Mouse (Mus musculus): ENCODE data around the gene Tmem97. TPM values are rescaled to one million over a fixed set of nuclear protein-coding genes. Genes with fewer than 3 reads are reported as not detected.
A peak's percentile ranks its signal among the peaks of the same experiment; 100 is the strongest.

The Tmem97 gene
- polyA plus RNA-seq, 1 experiment from 2014 or later, result 66.7 TPM

DNA sequence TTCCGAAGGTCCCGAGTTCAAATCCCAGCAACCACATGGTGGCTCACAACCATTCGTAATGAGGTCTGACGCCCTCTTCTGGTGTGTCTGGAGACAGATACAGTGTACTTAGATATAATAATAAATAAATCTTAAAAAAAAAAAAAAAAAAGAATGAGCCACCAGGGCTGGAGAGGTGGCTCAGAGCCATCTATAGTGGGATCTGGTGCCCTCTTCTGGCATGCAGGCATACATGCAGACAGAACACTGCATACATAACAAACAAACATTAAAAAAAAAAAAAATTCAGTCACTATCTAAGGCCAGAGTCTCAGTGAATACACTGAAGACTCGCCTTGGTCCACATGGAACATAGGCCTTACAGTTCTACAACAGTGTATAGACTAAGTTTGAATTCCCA, 41.4 kb downstream of the Tmem97 start:
- peaks cover 42% of the 10 kb centered on the region for H3K36me3 ChIP-seq
- H3K27ac ChIP-seq, result no peak overlapping the region
- H3K9ac ChIP-seq, result no peak overlapping the region
- H3K9me3 ChIP-seq, result no peaks in the 10 kb centered on the region
- 79% methylated on average over 5 of the region's 5 CpGs for WGBS
- H3K4me1 ChIP-seq, result peaks cover 19% of the 10 kb centered on the region
- ATAC-seq (ENCODE audit: insufficient number of reproducible peaks, insufficient read depth, low FRiP score, low TSS enrichment, low read depth), result no peak
- no peaks in the 10 kb centered on the region for H3K27me3 ChIP-seq
- H3K4me2 ChIP-seq, result no peak overlapping the region
- no peak overlapping the region for H3K4me3 ChIP-seq

DNA sequence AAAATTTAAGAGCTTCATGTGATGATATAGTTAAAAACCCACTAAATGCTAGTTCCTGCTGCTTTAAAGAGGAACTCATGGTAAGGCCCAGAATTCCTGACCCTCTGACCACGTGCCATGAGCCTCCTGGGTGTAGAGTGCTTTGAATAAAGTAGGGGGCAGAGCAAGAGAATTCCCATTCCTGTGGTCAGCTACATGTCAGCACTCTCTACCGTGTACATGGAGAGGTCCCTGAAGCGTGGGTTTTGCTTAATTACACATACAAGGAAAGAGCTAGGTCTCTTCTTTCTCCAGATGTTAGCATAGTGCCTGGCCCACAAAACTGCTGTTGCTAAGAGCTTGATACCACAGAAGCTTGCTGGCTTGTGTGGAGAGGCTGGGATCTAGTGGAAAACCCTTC, 45.1 kb downstream of the Tmem97 start:
- Histone ChIP-seq H3K27ac (no peak overlapping the region), H3K4me3 (no peak overlapping the region), H3K9me3 (no peaks in the 10 kb centered on the region), H3K4me2 (no peak overlapping the region), H3K4me1 (no peaks in the 10 kb centered on the region), H3K9ac (no peak overlapping the region), H3K27me3 (peaks cover 13% of the 10 kb centered on the region), H3K36me3 (peaks cover 37% of the 10 kb centered on the region)
- WGBS, result 72% methylated on average over 3 of the region's 3 CpGs
- ATAC-seq (ENCODE audit: insufficient number of reproducible peaks, insufficient read depth, low FRiP score, low TSS enrichment, low read depth), result no peak; the same call in 1 of the 2 replicates

DNA sequence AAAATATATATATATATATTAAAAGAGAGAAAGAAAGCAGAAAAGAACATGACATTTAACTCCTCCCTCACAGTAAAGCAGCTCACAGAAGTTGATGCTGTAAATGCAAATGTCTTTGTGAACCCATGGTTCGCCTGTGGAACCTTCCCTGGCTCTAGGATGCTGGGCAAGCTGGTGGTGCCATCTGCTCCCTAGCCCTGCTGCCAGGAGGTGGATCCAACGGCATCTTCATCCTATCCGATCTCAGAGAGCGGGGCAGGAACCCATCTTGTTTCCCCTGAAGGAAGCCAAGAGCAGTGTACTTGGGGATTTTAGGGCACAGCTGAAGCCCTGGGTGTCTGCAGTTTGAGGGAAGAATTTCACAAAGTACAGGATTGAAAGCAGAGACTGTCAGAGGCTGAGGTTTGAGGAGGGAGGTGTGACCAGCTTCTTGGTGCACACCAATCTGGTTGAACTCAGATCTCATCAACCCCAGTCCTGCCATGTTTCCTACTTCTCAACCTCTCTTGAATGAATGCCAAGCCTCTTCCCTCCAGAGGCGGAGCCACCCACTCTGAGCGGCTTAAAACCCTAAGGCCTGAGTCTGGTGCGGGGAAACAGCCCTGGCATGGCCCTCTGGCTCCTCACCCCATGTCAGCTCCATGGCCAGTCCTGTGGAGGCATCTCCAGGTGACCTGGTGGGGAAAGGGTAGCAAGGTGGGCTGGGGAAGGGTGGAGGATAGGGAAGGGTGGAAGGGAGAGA, 47.5 kb downstream of the Tmem97 start, which contains the start of gene Sebox:
TSS of gene Sebox (plus strand) at position 539 of the 742 bp plus-strand sequence.
- H3K4me1 ChIP-seq, result peaks cover 3% of the 10 kb centered on the region
- H3K9me3 ChIP-seq, result no peaks in the 10 kb centered on the region
- no peak within 1 kb of the TSS for H3K27ac ChIP-seq
- H3K27me3 ChIP-seq, result peaks cover 34% of the 10 kb centered on the region
- peaks cover 18% of the 10 kb centered on the region for H3K36me3 ChIP-seq
- H3K4me2 ChIP-seq, result no peak within 1 kb of the TSS
- H3K9ac ChIP-seq, result no peak within 1 kb of the TSS
- ATAC-seq (ENCODE audit: insufficient number of reproducible peaks, insufficient read depth, low FRiP score, low TSS enrichment, low read depth), result no peak
- 62% methylated on average over 7 of the region's 7 CpGs for WGBS
- no peak within 1 kb of the TSS for H3K4me3 ChIP-seq

DNA sequence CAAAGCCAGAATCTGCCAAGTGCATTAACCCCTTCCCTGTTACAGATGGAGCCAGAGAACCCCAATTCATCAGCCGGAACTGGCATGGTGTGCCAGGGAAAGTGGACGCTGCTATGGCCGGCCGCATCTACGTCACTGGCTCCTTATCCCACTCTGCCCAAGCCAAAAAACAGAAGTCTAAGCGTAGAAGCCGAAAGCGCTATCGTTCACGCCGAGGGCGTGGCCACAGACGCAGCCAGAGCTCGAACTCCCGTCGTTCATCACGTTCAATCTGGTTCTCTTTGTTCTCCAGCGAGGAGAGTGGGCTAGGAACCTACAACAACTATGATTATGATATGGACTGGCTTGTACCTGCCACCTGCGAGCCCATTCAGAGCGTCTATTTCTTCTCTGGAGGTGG, 49.0 kb downstream of the Tmem97 start:
- peaks cover 42% of the 10 kb centered on the region for H3K27me3 ChIP-seq
- ATAC-seq (ENCODE audit: insufficient number of reproducible peaks, insufficient read depth, low FRiP score, low TSS enrichment, low read depth), result no peak
- WGBS, result 81% methylated on average over 20 of the region's 20 CpGs

DNA sequence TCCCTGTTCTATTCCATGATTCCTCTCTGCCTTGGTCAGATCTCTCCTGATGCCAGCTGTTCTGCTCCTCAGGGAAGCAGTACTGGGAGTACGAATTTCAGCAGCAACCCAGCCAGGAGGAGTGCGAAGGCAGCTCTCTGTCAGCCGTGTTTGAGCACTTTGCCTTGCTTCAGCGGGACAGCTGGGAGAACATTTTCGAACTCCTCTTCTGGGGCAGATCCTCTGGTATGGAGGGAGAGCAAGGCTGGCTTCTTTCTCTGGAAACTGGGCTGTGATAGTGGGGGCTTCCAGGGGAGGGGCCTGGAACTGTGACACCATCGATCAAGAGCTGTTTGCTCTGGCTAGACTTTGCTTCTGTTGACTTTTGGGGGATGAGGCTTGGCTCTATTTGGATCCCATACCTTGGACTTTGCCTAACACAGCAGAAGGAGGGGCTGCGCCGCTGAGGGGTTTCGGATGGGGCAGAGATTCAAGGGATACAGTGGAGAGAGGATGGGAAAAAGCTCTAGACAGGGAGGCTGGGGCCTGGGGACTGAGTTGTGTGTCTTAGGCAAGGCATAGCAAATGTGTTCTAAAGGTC, 49.9 kb downstream of the Tmem97 start:
- 84% methylated on average over 9 of the region's 9 CpGs for WGBS

More for the DNA sequence above, 49.0 kb downstream of the Tmem97 start:
- Histone ChIP-seq H3K4me1 (peaks cover 14% of the 10 kb centered on the region), H3K27ac (no peak overlapping the region), H3K9ac (no peak overlapping the region), H3K9me3 (no peaks in the 10 kb centered on the region), H3K4me3 (no peak overlapping the region), H3K4me2 (no peak overlapping the region), H3K36me3 (peaks cover 3% of the 10 kb centered on the region)

GRCm38 (mm10) chr11:78499543-78499942, 51.0 kb downstream of the Tmem97 start:
- ATAC-seq (ENCODE audit: insufficient number of reproducible peaks, insufficient read depth, low FRiP score, low TSS enrichment, low read depth), result no peak
- H3K4me1 ChIP-seq, result peaks cover 16% of the 10 kb centered on the region
- 50% methylated on average over 16 of the region's 16 CpGs for WGBS
- H3K27me3 ChIP-seq, result peaks cover 61% of the 10 kb centered on the region
- H3K4me2 ChIP-seq, result no peak overlapping the region
- no peak overlapping the region for H3K4me3 ChIP-seq
- H3K36me3 ChIP-seq, result no peaks in the 10 kb centered on the region
- no peak overlapping the region for H3K9ac ChIP-seq
- no peak overlapping the region for H3K27ac ChIP-seq
- H3K9me3 ChIP-seq, result no peaks in the 10 kb centered on the region

More for the DNA sequence above, 49.9 kb downstream of the Tmem97 start:
- ATAC-seq (ENCODE audit: insufficient number of reproducible peaks, insufficient read depth, low FRiP score, low TSS enrichment, low read depth), result no peak
- H3K36me3 ChIP-seq, result no peaks in the 10 kb centered on the region
- H3K4me1 ChIP-seq, result peaks cover 16% of the 10 kb centered on the region
- no peak overlapping the region for H3K4me3 ChIP-seq
- H3K4me2 ChIP-seq, result no peak overlapping the region
- no peaks in the 10 kb centered on the region for H3K9me3 ChIP-seq
- H3K27me3 ChIP-seq, result peaks cover 50% of the 10 kb centered on the region
- H3K9ac ChIP-seq, result 0 out of 2 replicates have a peak overlapping the region, but pooled peaks have one; percentile 21
- H3K27ac ChIP-seq, result no peak overlapping the region

GRCm38 (mm10) chr11:78499004-78499403, 51.6 kb downstream of the Tmem97 start, which contains the start of gene Vtn:
Gene Vtn, plus strand, starts transcription at chr11:78499091.
- H3K9ac ChIP-seq, result peak within 1 kb of the TSS; percentile 51

GRCm38 (mm10) chr11:78497544-78498522, 52.7 kb downstream of the Tmem97 start, which contains the start of gene Sarm1:
Gene Sarm1, minus strand, starts transcription at chr11:78497754.
- Histone ChIP-seq H3K36me3 (no peaks in the 10 kb centered on the region), H3K4me2 (peak within 1 kb of the TSS; percentile 98), H3K27me3 (peaks cover 67% of the 10 kb centered on the region), H3K4me1 (peaks cover 16% of the 10 kb centered on the region), H3K9ac (peak within 1 kb of the TSS; percentile 65), H3K9me3 (no peaks in the 10 kb centered on the region), H3K4me3 (peak within 1 kb of the TSS; percentile 61), H3K27ac (peak within 1 kb of the TSS; percentile 57; the same call in 1 of the 2 replicates)
- 3% methylated on average over 36 of the region's 36 CpGs for WGBS
- ATAC-seq (ENCODE audit: insufficient number of reproducible peaks, insufficient read depth, low FRiP score, low TSS enrichment, low read depth), result peak; percentile 87

More at GRCm38 (mm10) chr11:78499004-78499403, 51.6 kb downstream of the Tmem97 start, which contains the start of gene Vtn:
- H3K9me3 ChIP-seq, result no peaks in the 10 kb centered on the region
- peaks cover 16% of the 10 kb centered on the region for H3K4me1 ChIP-seq
- H3K27me3 ChIP-seq, result peaks cover 66% of the 10 kb centered on the region
- peak within 1 kb of the TSS; percentile 98 for H3K4me2 ChIP-seq
- WGBS, result 47% methylated on average over 7 of the region's 7 CpGs
- peak within 1 kb of the TSS; percentile 61 for H3K4me3 ChIP-seq
- H3K36me3 ChIP-seq, result no peaks in the 10 kb centered on the region
- no peak for ATAC-seq (ENCODE audit: insufficient number of reproducible peaks, insufficient read depth, low FRiP score, low TSS enrichment, low read depth)
- peak within 1 kb of the TSS; percentile 57; the same call in 1 of the 2 replicates for H3K27ac ChIP-seq

DNA sequence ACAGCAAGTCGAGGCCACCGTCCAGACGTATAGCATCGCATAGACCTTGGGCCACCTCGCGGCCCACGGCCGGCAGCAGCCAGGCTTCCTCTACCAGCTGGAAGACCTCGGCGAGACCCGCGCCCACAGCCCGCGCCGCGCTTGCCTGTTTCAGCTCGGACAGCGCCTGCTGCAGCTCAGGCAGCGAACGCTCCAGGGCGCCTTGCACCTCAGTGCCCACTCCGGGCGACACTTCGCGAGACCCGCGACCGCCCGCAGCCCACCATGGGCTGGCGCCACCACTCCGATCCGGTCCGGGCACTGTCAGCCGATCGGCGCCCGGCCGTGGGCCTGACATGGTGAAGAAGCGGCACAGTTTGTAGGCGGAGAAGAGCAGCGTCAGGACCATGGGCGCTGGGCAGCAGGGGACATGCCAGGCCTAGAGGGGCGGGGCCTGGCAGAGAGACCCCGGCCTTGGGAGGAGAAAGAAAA, 53.5 kb downstream of the Tmem97 start:
- Histone ChIP-seq H3K4me1 (peaks cover 16% of the 10 kb centered on the region), H3K27me3 (peaks cover 73% of the 10 kb centered on the region), H3K36me3 (no peaks in the 10 kb centered on the region), H3K4me3 (peak overlapping the region; percentile 61), H3K9ac (peak overlapping the region; percentile 65), H3K4me2 (peak overlapping the region; percentile 98), H3K27ac (no peak overlapping the region), H3K9me3 (no peaks in the 10 kb centered on the region)
- WGBS, result under 1% methylated on average over 44 of the region's 44 CpGs
- ATAC-seq (ENCODE audit: insufficient number of reproducible peaks, insufficient read depth, low FRiP score, low TSS enrichment, low read depth), result no peak; the same call in 1 of the 2 replicates

DNA sequence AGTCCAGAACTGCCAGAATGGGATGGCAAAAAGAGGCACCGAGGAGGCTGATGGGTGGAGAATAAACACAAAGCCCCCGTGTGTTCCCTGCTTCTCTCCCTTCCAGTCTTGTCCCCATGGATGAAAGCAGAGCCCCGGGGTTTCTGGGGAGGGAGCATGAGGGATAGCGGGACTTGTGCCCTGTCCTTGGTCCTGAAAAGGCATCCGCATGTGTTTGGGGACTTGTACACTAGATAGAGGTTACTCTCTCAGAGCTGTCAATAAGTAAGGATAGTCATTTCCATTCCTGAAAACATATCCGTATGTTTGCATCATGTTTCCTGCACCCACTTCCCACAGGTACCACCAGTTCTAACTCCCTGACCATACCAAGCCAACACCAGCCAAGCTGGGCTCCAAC, 54.7 kb downstream of the Tmem97 start:
- Histone ChIP-seq H3K4me3 (no peak overlapping the region), H3K9me3 (no peaks in the 10 kb centered on the region), H3K9ac (no peak overlapping the region), H3K4me2 (no peak overlapping the region), H3K27ac (no peak overlapping the region), H3K27me3 (peaks cover 75% of the 10 kb centered on the region), H3K36me3 (no peaks in the 10 kb centered on the region), H3K4me1 (peaks cover 18% of the 10 kb centered on the region)
- ATAC-seq (ENCODE audit: insufficient number of reproducible peaks, insufficient read depth, low FRiP score, low TSS enrichment, low read depth), result no peak
- WGBS, result 3% methylated on average over 6 of the region's 6 CpGs
